Mouse (Mus musculus) 3134 (cell line): ENCODE measurements around the gene Brd3.

Experiments used
- DNase-seq: peaks from one replicate; pipeline ENCODE4 v3.0.0-alpha.2; 2011; ENCODE audit warnings: low spot score; ENCODE audit not compliant: insufficient read length; ENCODE audit errors: extremely low read depth

Gene Brd3

GRCm38 (mm10) chr2:27473061-27473765, 34.2 kb downstream of the Brd3 start:
- DNase-seq, result no peak

GRCm38 (mm10) chr2:27471170-27471584, 36.3 kb downstream of the Brd3 start:
- DNase-seq, result no peak

- DNase-seq, result no peak
These were observed 36.9 kb downstream of the Brd3 start for GRCm38 (mm10) chr2:27470535-27470934.

GRCm38 (mm10) chr2:27469991-27470355, 37.5 kb downstream of the Brd3 start:
- DNase-seq, result no peak

- DNase-seq, result no peak
These were observed 38.0 kb downstream of the Brd3 start for GRCm38 (mm10) chr2:27469292-27469990.

- DNase-seq, result no peak
These were observed 44.6 kb downstream of the Brd3 start for GRCm38 (mm10) chr2:27462901-27463300.

- no peak for DNase-seq
These were observed 45.4 kb downstream of the Brd3 start for GRCm38 (mm10) chr2:27461881-27462660.

GRCm38 (mm10) chr2:27460651-27461050, 46.8 kb downstream of the Brd3 start:
- no peak for DNase-seq

- DNase-seq, result no peak
These were observed 47.3 kb downstream of the Brd3 start for GRCm38 (mm10) chr2:27460163-27460562.

GRCm38 (mm10) chr2:27459735-27460134, 47.7 kb downstream of the Brd3 start:
- no peak for DNase-seq

- DNase-seq, result no peak
These were observed 57.2 kb downstream of the Brd3 start for GRCm38 (mm10) chr2:27450226-27450625.

GRCm38 (mm10) chr2:27447782-27448181, 59.7 kb downstream of the Brd3 start:
- no peak for DNase-seq

- DNase-seq, result no peak
These were observed 60.6 kb downstream of the Brd3 start for GRCm38 (mm10) chr2:27446812-27447211.

GRCm38 (mm10) chr2:27445910-27446309, 61.6 kb downstream of the Brd3 start:
- DNase-seq, result no peak

- DNase-seq, result no peak
These were observed 64.1 kb downstream of the Brd3 start for GRCm38 (mm10) chr2:27443450-27443708.

- DNase-seq, result no peak
These were observed 64.6 kb downstream of the Brd3 start for GRCm38 (mm10) chr2:27442708-27443449.

- peak; percentile 92 for DNase-seq
These were observed 65.4 kb downstream of the Brd3 start, which contains the start of gene Brd3os for GRCm38 (mm10) chr2:27441767-27442707. TSS of gene Brd3os (plus strand) at chr2:27442324.

- DNase-seq, result peak; percentile 72
These were observed 69.2 kb downstream of the Brd3 start for GRCm38 (mm10) chr2:27438281-27438680.

- no peak for DNase-seq
These were observed 69.6 kb downstream of the Brd3 start for GRCm38 (mm10) chr2:27437876-27438275.

- no peak for DNase-seq
These were observed 74.9 kb downstream of the Brd3 start for GRCm38 (mm10) chr2:27432599-27432998.
